Mouse (Mus musculus): ENCODE data around the gene Lsm14b. TPM values are rescaled to one million over a fixed set of nuclear protein-coding genes. Genes with fewer than 3 reads are reported as not detected.
A peak's percentile ranks its signal among the peaks of the same experiment; 100 is the strongest.

Gene Lsm14b
- polyA plus RNA-seq (2015; fragmentation: Nextera tagmentation; extraction: Ambion mirVana): 16.4 and 24.0 TPM in 2 replicates

GRCm38 (mm10) chr2:180024401-180025098 lies at the start of gene Lsm14b:
TSS of gene Lsm14b (plus strand) at chr2:180024987.
- peaks cover 44% of the 10 kb centered on the region for H3K4me1 ChIP-seq
- peak within 1 kb of the TSS; percentile 96 for H3K9ac ChIP-seq (replicated peaks)
- H3K27ac ChIP-seq (replicated peaks): peak within 1 kb of the TSS; percentile 97
- ATAC-seq (ENCODE audit: low FRiP score): peak; percentile 94
- peaks cover 21% of the 10 kb centered on the region for H3K36me3 ChIP-seq
- H3K4me2 ChIP-seq: peak within 1 kb of the TSS; percentile 95
- peak within 1 kb of the TSS; percentile 94 for H3K4me3 ChIP-seq (replicated peaks)
- H3K9me3 ChIP-seq (replicated peaks): no peaks in the 10 kb centered on the region
- peaks cover 29% of the 10 kb centered on the region for H3K27me3 ChIP-seq (replicated peaks)
- WGBS: under 1% methylated on average over 66 of the region's 80 CpGs

GRCm38 (mm10) chr2:179975851-179976250 lies 48.9 kb upstream of the Lsm14b start:
- Histone ChIP-seq H3K27ac (replicated peaks) (peak overlapping the region; percentile 98), H3K4me2 (peak overlapping the region; percentile 97), H3K4me1 (peaks cover 56% of the 10 kb centered on the region), H3K36me3 (no peaks in the 10 kb centered on the region), H3K9ac (replicated peaks) (peak overlapping the region; percentile 78), H3K27me3 (replicated peaks) (no peaks in the 10 kb centered on the region; the same call in 1 of the 2 replicates), H3K9me3 (replicated peaks) (no peaks in the 10 kb centered on the region), H3K4me3 (replicated peaks) (peak overlapping the region; percentile 90)
- no peak for ATAC-seq (ENCODE audit: low FRiP score)
- 0% methylated on average over 23 of the region's 82 CpGs for WGBS

GRCm38 (mm10) chr2:179976295-179976627 lies 48.5 kb upstream of the Lsm14b start:
- H3K4me1 ChIP-seq: peaks cover 56% of the 10 kb centered on the region
- H3K27ac ChIP-seq (replicated peaks): peak overlapping the region; percentile 98
- H3K9ac ChIP-seq (replicated peaks): peak overlapping the region; percentile 78
- 0% methylated on average over 13 of the region's 54 CpGs for WGBS
- no peaks in the 10 kb centered on the region for H3K9me3 ChIP-seq (replicated peaks)
- ATAC-seq (ENCODE audit: low FRiP score): no peak; the same call in 1 of the 2 replicates
- H3K27me3 ChIP-seq (replicated peaks): no peaks in the 10 kb centered on the region; the same call in 1 of the 2 replicates
- H3K36me3 ChIP-seq: no peaks in the 10 kb centered on the region
- peak overlapping the region; percentile 90 for H3K4me3 ChIP-seq (replicated peaks)
- peak overlapping the region; percentile 97 for H3K4me2 ChIP-seq

GRCm38 (mm10) chr2:179976628-179977343 lies 48.0 kb upstream of the Lsm14b start, which contains the start of gene Taf4:
TSS of gene Taf4 (minus strand) at chr2:179976646.
- H3K36me3 ChIP-seq: no peaks in the 10 kb centered on the region
- H3K27ac ChIP-seq (replicated peaks): peak within 1 kb of the TSS; percentile 98
- H3K9me3 ChIP-seq (replicated peaks): no peaks in the 10 kb centered on the region
- peak; percentile 94 for ATAC-seq (ENCODE audit: low FRiP score)
- H3K9ac ChIP-seq (replicated peaks): peak within 1 kb of the TSS; percentile 95
- peak within 1 kb of the TSS; percentile 90 for H3K4me3 ChIP-seq (replicated peaks)
- H3K27me3 ChIP-seq (replicated peaks): no peaks in the 10 kb centered on the region; the same call in 1 of the 2 replicates
- WGBS: under 1% methylated on average over 57 of the region's 84 CpGs
- H3K4me1 ChIP-seq: peaks cover 51% of the 10 kb centered on the region
- peak within 1 kb of the TSS; percentile 97 for H3K4me2 ChIP-seq

GRCm38 (mm10) chr2:179977344-179978025 lies 47.3 kb upstream of the Lsm14b start:
- peak overlapping the region; percentile 98 for H3K27ac ChIP-seq (replicated peaks)

GRCm38 (mm10) chr2:179978250-179978649 lies 46.5 kb upstream of the Lsm14b start:
- no peak overlapping the region for H3K4me2 ChIP-seq
- no peaks in the 10 kb centered on the region; the same call in 1 of the 2 replicates for H3K27me3 ChIP-seq (replicated peaks)
- 79% methylated on average over 3 of the region's 3 CpGs for WGBS
- H3K27ac ChIP-seq (replicated peaks): no peak overlapping the region
- H3K9me3 ChIP-seq (replicated peaks): no peaks in the 10 kb centered on the region
- ATAC-seq (ENCODE audit: low FRiP score): no peak
- peaks cover 37% of the 10 kb centered on the region for H3K4me1 ChIP-seq
- H3K4me3 ChIP-seq (replicated peaks): no peak overlapping the region
- no peak overlapping the region for H3K9ac ChIP-seq (replicated peaks)
- H3K36me3 ChIP-seq: no peaks in the 10 kb centered on the region

More at GRCm38 (mm10) chr2:179977344-179978025, 47.3 kb upstream of the Lsm14b start:
- Histone ChIP-seq H3K36me3 (no peaks in the 10 kb centered on the region), H3K27me3 (replicated peaks) (no peaks in the 10 kb centered on the region; the same call in 1 of the 2 replicates), H3K9me3 (replicated peaks) (no peaks in the 10 kb centered on the region), H3K4me3 (replicated peaks) (peak overlapping the region; percentile 90), H3K4me1 (peaks cover 44% of the 10 kb centered on the region), H3K4me2 (peak overlapping the region; percentile 61), H3K9ac (replicated peaks) (peak overlapping the region; percentile 95)
- ATAC-seq (ENCODE audit: low FRiP score): no peak
- WGBS: 6% methylated on average over 10 of the region's 10 CpGs

- Histone ChIP-seq H3K4me2 (no peak overlapping the region), H3K9ac (replicated peaks) (no peak overlapping the region)
- ATAC-seq (ENCODE audit: low FRiP score): no peak
Measured at GRCm38 (mm10) chr2:179979836-179980235, 45.0 kb upstream of the Lsm14b start.

GRCm38 (mm10) chr2:179980616-179981015 lies 44.2 kb upstream of the Lsm14b start:
- H3K4me1 ChIP-seq: peaks cover 16% of the 10 kb centered on the region
- no peak for ATAC-seq (ENCODE audit: low FRiP score)
- no peak overlapping the region for H3K4me3 ChIP-seq (replicated peaks)
- H3K36me3 ChIP-seq: no peaks in the 10 kb centered on the region
- H3K9ac ChIP-seq (replicated peaks): no peak overlapping the region
- 64% methylated on average over 4 of the region's 4 CpGs for WGBS
- H3K27ac ChIP-seq (replicated peaks): no peak overlapping the region
- no peaks in the 10 kb centered on the region; the same call in 1 of the 2 replicates for H3K27me3 ChIP-seq (replicated peaks)
- no peak overlapping the region for H3K4me2 ChIP-seq
- no peaks in the 10 kb centered on the region for H3K9me3 ChIP-seq (replicated peaks)

More at GRCm38 (mm10) chr2:179979836-179980235, 45.0 kb upstream of the Lsm14b start:
- Histone ChIP-seq H3K9me3 (replicated peaks) (no peaks in the 10 kb centered on the region), H3K4me1 (peaks cover 21% of the 10 kb centered on the region), H3K27me3 (replicated peaks) (no peaks in the 10 kb centered on the region; the same call in 1 of the 2 replicates), H3K4me3 (replicated peaks) (no peak overlapping the region), H3K27ac (replicated peaks) (no peak overlapping the region), H3K36me3 (no peaks in the 10 kb centered on the region)
- WGBS: 62% methylated on average over 8 of the region's 8 CpGs

- Histone ChIP-seq H3K27me3 (replicated peaks) (no peaks in the 10 kb centered on the region; the same call in 1 of the 2 replicates), H3K27ac (replicated peaks) (no peak overlapping the region), H3K4me1 (peaks cover 12% of the 10 kb centered on the region), H3K4me2 (no peak overlapping the region), H3K9ac (replicated peaks) (no peak overlapping the region), H3K36me3 (no peaks in the 10 kb centered on the region), H3K9me3 (replicated peaks) (no peaks in the 10 kb centered on the region), H3K4me3 (replicated peaks) (no peak overlapping the region)
- 81% methylated on average over 3 of the region's 3 CpGs for WGBS
- no peak for ATAC-seq (ENCODE audit: low FRiP score)
Measured at GRCm38 (mm10) chr2:179982715-179983114, 42.1 kb upstream of the Lsm14b start.

- WGBS: 44% methylated on average over 7 of the region's 7 CpGs
- H3K9ac ChIP-seq (replicated peaks): no peak overlapping the region
- no peaks in the 10 kb centered on the region for H3K9me3 ChIP-seq (replicated peaks)
- no peak overlapping the region for H3K4me2 ChIP-seq
- no peak overlapping the region for H3K27ac ChIP-seq (replicated peaks)
- ATAC-seq (ENCODE audit: low FRiP score): no peak
- no peaks in the 10 kb centered on the region for H3K27me3 ChIP-seq (replicated peaks)
- no peak overlapping the region for H3K4me3 ChIP-seq (replicated peaks)
- H3K36me3 ChIP-seq: no peaks in the 10 kb centered on the region
- H3K4me1 ChIP-seq: no peaks in the 10 kb centered on the region
Measured at GRCm38 (mm10) chr2:179984830-179985229, 40.0 kb upstream of the Lsm14b start.

- H3K4me2 ChIP-seq: no peak overlapping the region
- no peak overlapping the region for H3K4me3 ChIP-seq (replicated peaks)
- ATAC-seq (ENCODE audit: low FRiP score): no peak
- H3K4me1 ChIP-seq: no peaks in the 10 kb centered on the region
- no peaks in the 10 kb centered on the region for H3K36me3 ChIP-seq
- 81% methylated on average over 1 of the region's 1 CpGs for WGBS
- H3K9me3 ChIP-seq (replicated peaks): no peaks in the 10 kb centered on the region
- no peaks in the 10 kb centered on the region for H3K27me3 ChIP-seq (replicated peaks)
- H3K27ac ChIP-seq (replicated peaks): no peak overlapping the region
- H3K9ac ChIP-seq (replicated peaks): no peak overlapping the region
Measured at GRCm38 (mm10) chr2:179985695-179986094, 39.1 kb upstream of the Lsm14b start.

Data from neural tube, embryonic 15.5 days (tissue).